Mouse (Mus musculus) cerebellum, postnatal 14 days (tissue): Measurements from ENCODE around the gene Cyp2c37.
"Not testable (repeated sequence)": the region's sequence is repeated elsewhere in the genome, so short reads cannot be mapped to it uniquely, and the experiment has no call there.

Experiments
- DNase-seq, 2 experiments: peaks; one replicate each; pipeline ENCODE4 v3.0.0; 2021; ENCODE audit warnings: mixed read lengths in 2 of 2

Gene Cyp2c37

GRCm38 (mm10) chr19:39992140-39992539 is at the start of gene Cyp2c37:
Gene Cyp2c37 (plus strand): TSS chr19:39992424.
- not testable (repeated sequence) for DNase-seq

- not testable (repeated sequence) for DNase-seq
Measured at GRCm38 (mm10) chr19:39960861-39961260, 31.4 kb upstream of the Cyp2c37 start.

- DNase-seq = not testable (repeated sequence)
Measured at GRCm38 (mm10) chr19:39971096-39971495, 21.1 kb upstream of the Cyp2c37 start.

- no peak for DNase-seq
Measured at GRCm38 (mm10) chr19:39989471-39989870, 2.8 kb upstream of the Cyp2c37 start.
